Mouse (Mus musculus) forebrain, embryonic 15.5 days (tissue): ENCODE results near the gene Sumo2. TPM values are rescaled to one million over a fixed set of nuclear protein-coding genes. Genes with fewer than 3 reads are reported as not detected.

Experiments
- ATAC-seq: fragments of 200-750 bp; cut with Nextera tagmentation; replicated peaks from 2 replicates; pipeline ENCODE4 v1.8.0; 2017; ENCODE audit warnings: mild to moderate bottlenecking, moderate TSS enrichment, moderate library complexity
- H3K27ac ChIP-seq: fragments of 300-500 bp; sonication (generic); replicated peaks from 2 replicates; pipeline ENCODE4 v1.5.1; 2015; ENCODE audit warnings: mild to moderate bottlenecking, inconsistent platforms
- H3K27me3 ChIP-seq: fragments of 300-500 bp; sonication (generic); 2 replicates; pipeline ENCODE4 v1.6.1; 2015; ENCODE audit warnings: inconsistent platforms
- H3K36me3 ChIP-seq: fragments of 300-500 bp; sonication (generic); 2 replicates; pipeline ENCODE4 v1.6.1; 2015; ENCODE audit warnings: mild to moderate bottlenecking, inconsistent platforms
- H3K4me1 ChIP-seq: fragments of 300-500 bp; sonication (generic); 2 replicates; pipeline ENCODE4 v1.6.1; 2015; ENCODE audit warnings: inconsistent platforms
- H3K4me2 ChIP-seq: fragments of 300-500 bp; sonication (generic); replicated peaks from 2 replicates; pipeline ENCODE4 v1.6.1; 2015; ENCODE audit warnings: mild to moderate bottlenecking, inconsistent platforms
- H3K4me3 ChIP-seq: fragments of 300-500 bp; sonication (generic); 2 replicates; pipeline ENCODE4 v1.5.1; 2015; ENCODE audit warnings: mild to moderate bottlenecking, inconsistent platforms
- H3K9ac ChIP-seq: fragments of 300-500 bp; sonication (generic); replicated peaks from 2 replicates; pipeline ENCODE4 v1.6.1; 2015; ENCODE audit warnings: mild to moderate bottlenecking, inconsistent platforms
- H3K9me3 ChIP-seq: fragments of 300-500 bp; sonication (generic); 2 replicates; pipeline ENCODE4 v1.6.1; 2016; ENCODE audit warnings: inconsistent platforms
- WGBS: fragments of 180-500 bp; shearing (Covaris S2); methylation state at CpG from one replicate; pipeline ENCODE4 v1.1.7; 2015; ENCODE audit warnings: mixed read lengths; 5-methylcytosine and 5-hydroxymethylcytosine counted together
- polyA plus RNA-seq: library from polyadenylated mRNA; unstranded; fragments of >200 nt; fragmentation: Nextera tagmentation; extraction: Ambion mirVana; gene quantifications from 2 replicates; pipeline ENCODE4 v1.2.1, GENCODE M21; 2015

The Sumo2 gene
- polyA plus RNA-seq, 1 experiment from 2014 or later: 1,214 TPM

- no peaks in the 10 kb centered on the region for H3K27me3 ChIP-seq
- no peak overlapping the region for H3K9ac ChIP-seq
- H3K9me3 ChIP-seq: no peaks in the 10 kb centered on the region
- 62% methylated on average over 6 of the region's 6 CpGs for WGBS
- peaks cover 26% of the 10 kb centered on the region for H3K4me1 ChIP-seq
- no peak overlapping the region for H3K27ac ChIP-seq
- ATAC-seq: no peak
- H3K4me3 ChIP-seq: no peak overlapping the region
- H3K36me3 ChIP-seq: 0 out of 2 replicates have a peak, but pooled peaks cover 3% of the 10 kb centered on the region
- H3K4me2 ChIP-seq: no peak overlapping the region
Observed at GRCm38 (mm10) chr11:115515021-115515420, 21.1 kb downstream of the Sumo2 start.

GRCm38 (mm10) chr11:115514238-115514663 lies 21.8 kb downstream of the Sumo2 start, which contains the start of gene Jpt1:
TSS of gene Jpt1 (minus strand) at chr11:115514387.
- H3K9ac ChIP-seq: peak within 1 kb of the TSS; percentile 99
- peak within 1 kb of the TSS; percentile 77 for H3K4me2 ChIP-seq
- H3K27ac ChIP-seq: peak within 1 kb of the TSS; percentile 89
- no peaks in the 10 kb centered on the region for H3K27me3 ChIP-seq
- ATAC-seq: peak; percentile 98
- peaks cover 30% of the 10 kb centered on the region for H3K4me1 ChIP-seq
- no peaks in the 10 kb centered on the region for H3K36me3 ChIP-seq
- WGBS: under 1% methylated on average over 24 of the region's 24 CpGs
- no peaks in the 10 kb centered on the region for H3K9me3 ChIP-seq
- peak within 1 kb of the TSS; percentile 84 for H3K4me3 ChIP-seq

- peaks cover 35% of the 10 kb centered on the region for H3K4me1 ChIP-seq
- H3K27ac ChIP-seq: peak overlapping the region; percentile 89
- ATAC-seq: peak; percentile 64
- H3K9ac ChIP-seq: peak overlapping the region; percentile 99
- no peaks in the 10 kb centered on the region for H3K36me3 ChIP-seq
- H3K4me3 ChIP-seq: peak overlapping the region; percentile 84
- H3K9me3 ChIP-seq: no peaks in the 10 kb centered on the region
- under 1% methylated on average over 57 of the region's 57 CpGs for WGBS
- no peaks in the 10 kb centered on the region for H3K27me3 ChIP-seq
- peak overlapping the region; percentile 77 for H3K4me2 ChIP-seq
Observed at GRCm38 (mm10) chr11:115513271-115514237, 22.5 kb downstream of the Sumo2 start.

- Histone ChIP-seq H3K36me3 (no peaks in the 10 kb centered on the region), H3K27ac (peak overlapping the region; percentile 89), H3K4me2 (peak overlapping the region; percentile 77), H3K9ac (peak overlapping the region; percentile 99), H3K9me3 (no peaks in the 10 kb centered on the region), H3K4me3 (peak overlapping the region; percentile 84), H3K27me3 (no peaks in the 10 kb centered on the region), H3K4me1 (peaks cover 45% of the 10 kb centered on the region)
- no peak for ATAC-seq
- WGBS: 4% methylated on average over 8 of the region's 8 CpGs
Observed at GRCm38 (mm10) chr11:115512407-115513183, 23.5 kb downstream of the Sumo2 start.

- Histone ChIP-seq H3K4me3 (peak overlapping the region; percentile 84), H3K27me3 (no peaks in the 10 kb centered on the region), H3K4me1 (peaks cover 51% of the 10 kb centered on the region), H3K4me2 (peak overlapping the region; percentile 77), H3K27ac (peak overlapping the region; percentile 89), H3K9ac (peak overlapping the region; percentile 99), H3K36me3 (no peaks in the 10 kb centered on the region), H3K9me3 (no peaks in the 10 kb centered on the region)
- WGBS: 7% methylated on average over 3 of the region's 3 CpGs
- no peak for ATAC-seq
Observed at GRCm38 (mm10) chr11:115512004-115512403, 24.1 kb downstream of the Sumo2 start.

GRCm38 (mm10) chr11:115511121-115511520 lies 25.0 kb downstream of the Sumo2 start:
- Histone ChIP-seq H3K4me3 (peak overlapping the region; percentile 84), H3K9me3 (no peaks in the 10 kb centered on the region), H3K4me2 (peak overlapping the region; percentile 77), H3K36me3 (no peaks in the 10 kb centered on the region), H3K4me1 (peaks cover 59% of the 10 kb centered on the region), H3K27me3 (no peaks in the 10 kb centered on the region), H3K27ac (no peak overlapping the region), H3K9ac (peak overlapping the region; percentile 99)
- WGBS: 43% methylated on average over 2 of the region's 2 CpGs
- no peak for ATAC-seq

GRCm38 (mm10) chr11:115510507-115510888 lies 25.6 kb downstream of the Sumo2 start:
- peak overlapping the region; percentile 84 for H3K4me3 ChIP-seq
- H3K4me2 ChIP-seq: peak overlapping the region; percentile 77
- 42% methylated on average over 5 of the region's 5 CpGs for WGBS
- H3K27me3 ChIP-seq: no peaks in the 10 kb centered on the region
- H3K9ac ChIP-seq: peak overlapping the region; percentile 99
- H3K36me3 ChIP-seq: no peaks in the 10 kb centered on the region
- no peak for ATAC-seq
- H3K4me1 ChIP-seq: peaks cover 63% of the 10 kb centered on the region
- H3K27ac ChIP-seq: 0 out of 2 replicates have a peak overlapping the region, but pooled peaks have one; percentile 38
- H3K9me3 ChIP-seq: no peaks in the 10 kb centered on the region

- Histone ChIP-seq H3K9me3 (no peaks in the 10 kb centered on the region), H3K27me3 (no peaks in the 10 kb centered on the region), H3K27ac (0 out of 2 replicates have a peak overlapping the region, but pooled peaks have one; percentile 38), H3K4me3 (peak overlapping the region; percentile 84), H3K4me1 (peaks cover 64% of the 10 kb centered on the region), H3K36me3 (0 out of 2 replicates have a peak, but pooled peaks cover 2% of the 10 kb centered on the region), H3K4me2 (peak overlapping the region; percentile 77), H3K9ac (peak overlapping the region; percentile 99)
- 23% methylated on average over 6 of the region's 6 CpGs for WGBS
- ATAC-seq: no peak
Observed at GRCm38 (mm10) chr11:115509773-115510506, 26.1 kb downstream of the Sumo2 start.

- no peak for ATAC-seq
- WGBS: 78% methylated on average over 2 of the region's 2 CpGs
- no peak overlapping the region for H3K9ac ChIP-seq
Observed at GRCm38 (mm10) chr11:115508061-115508460, 28.0 kb downstream of the Sumo2 start.

GRCm38 (mm10) chr11:115506586-115506985 lies 29.5 kb downstream of the Sumo2 start:
- Histone ChIP-seq H3K27me3 (no peaks in the 10 kb centered on the region), H3K9ac (no peak overlapping the region), H3K27ac (no peak overlapping the region), H3K9me3 (no peaks in the 10 kb centered on the region), H3K4me1 (peaks cover 73% of the 10 kb centered on the region), H3K4me2 (no peak overlapping the region), H3K36me3 (peaks cover 21% of the 10 kb centered on the region), H3K4me3 (no peak overlapping the region)
- WGBS: 70% methylated on average over 3 of the region's 3 CpGs
- no peak for ATAC-seq

More at GRCm38 (mm10) chr11:115508061-115508460, 28.0 kb downstream of the Sumo2 start:
- Histone ChIP-seq H3K4me3 (no peak overlapping the region), H3K4me2 (no peak overlapping the region), H3K4me1 (peaks cover 77% of the 10 kb centered on the region), H3K36me3 (peaks cover 8% of the 10 kb centered on the region), H3K9me3 (no peaks in the 10 kb centered on the region), H3K27me3 (no peaks in the 10 kb centered on the region), H3K27ac (no peak overlapping the region)

- H3K9ac ChIP-seq: no peak overlapping the region
- no peak overlapping the region for H3K4me3 ChIP-seq
- H3K27ac ChIP-seq: no peak overlapping the region
- H3K9me3 ChIP-seq: no peaks in the 10 kb centered on the region
- no peaks in the 10 kb centered on the region for H3K27me3 ChIP-seq
- H3K4me1 ChIP-seq: peaks cover 39% of the 10 kb centered on the region
- 96% methylated on average over 6 of the region's 6 CpGs for WGBS
- H3K4me2 ChIP-seq: no peak overlapping the region
- H3K36me3 ChIP-seq: peaks cover 59% of the 10 kb centered on the region
- no peak for ATAC-seq
Observed at GRCm38 (mm10) chr11:115502636-115503035, 33.4 kb downstream of the Sumo2 start.
